Mouse (Mus musculus) stomach, postnatal 0 days (tissue): ENCODE measurements at regions not wholly inside any gene's neighbourhood (a gene's known extent, or its start where the extent isn't known, plus 50 kb on each side); places are given as distances from the start of the nearest gene placed in this dataset.

Experiments used
- CTCF ChIP-seq: IDR thresholded peaks from 2 replicates; pipeline ENCODE4 v1.5.1; 2016; ENCODE audit warnings: antibody characterized with exemption, low read depth, mild to moderate bottlenecking, moderate library complexity
- EP300 ChIP-seq: optimal IDR thresholded peaks from 2 replicates; pipeline ENCODE3; 2016; ENCODE audit warnings: antibody characterized with exemption

- TF ChIP-seq CTCF: peak; percentile 85
- TF ChIP-seq EP300: no peak
These were observed 104.0 kb upstream of the Gm14444 start for GRCm38 (mm10) chr2:174905865-174906639.
